Mouse (Mus musculus) stomach, postnatal 0 days (tissue): ENCODE results near the gene Trpc3.

Source experiments
- CTCF ChIP-seq: IDR thresholded peaks from 2 replicates; pipeline ENCODE4 v1.5.1; 2016; ENCODE audit warnings: antibody characterized with exemption, low read depth, mild to moderate bottlenecking, moderate library complexity
- EP300 ChIP-seq: optimal IDR thresholded peaks from 2 replicates; pipeline ENCODE3; 2016; ENCODE audit warnings: antibody characterized with exemption

DNA sequence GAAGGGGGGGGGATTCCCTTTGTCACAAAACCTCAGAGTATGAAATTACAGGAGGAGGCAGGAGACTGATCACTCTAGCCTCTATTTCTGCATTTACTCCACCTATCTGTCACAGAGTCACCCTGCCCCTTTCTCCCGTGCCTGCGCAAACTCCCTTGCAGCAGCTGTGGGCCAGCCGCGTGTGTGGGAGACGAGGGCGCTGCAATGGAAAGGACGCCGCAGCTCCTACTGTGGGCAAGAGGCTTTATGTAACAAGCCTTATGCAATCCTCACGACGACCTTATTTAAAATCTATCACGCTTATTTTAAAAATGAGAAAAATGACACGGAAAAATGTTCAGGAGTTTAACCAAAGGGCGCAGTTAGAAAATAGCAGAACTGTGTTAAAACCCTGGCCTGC lies 47.2 kb downstream of the Trpc3 start:
- TF ChIP-seq CTCF, result no peak
- no peak for TF ChIP-seq EP300
